In the genomic region with DNA sequence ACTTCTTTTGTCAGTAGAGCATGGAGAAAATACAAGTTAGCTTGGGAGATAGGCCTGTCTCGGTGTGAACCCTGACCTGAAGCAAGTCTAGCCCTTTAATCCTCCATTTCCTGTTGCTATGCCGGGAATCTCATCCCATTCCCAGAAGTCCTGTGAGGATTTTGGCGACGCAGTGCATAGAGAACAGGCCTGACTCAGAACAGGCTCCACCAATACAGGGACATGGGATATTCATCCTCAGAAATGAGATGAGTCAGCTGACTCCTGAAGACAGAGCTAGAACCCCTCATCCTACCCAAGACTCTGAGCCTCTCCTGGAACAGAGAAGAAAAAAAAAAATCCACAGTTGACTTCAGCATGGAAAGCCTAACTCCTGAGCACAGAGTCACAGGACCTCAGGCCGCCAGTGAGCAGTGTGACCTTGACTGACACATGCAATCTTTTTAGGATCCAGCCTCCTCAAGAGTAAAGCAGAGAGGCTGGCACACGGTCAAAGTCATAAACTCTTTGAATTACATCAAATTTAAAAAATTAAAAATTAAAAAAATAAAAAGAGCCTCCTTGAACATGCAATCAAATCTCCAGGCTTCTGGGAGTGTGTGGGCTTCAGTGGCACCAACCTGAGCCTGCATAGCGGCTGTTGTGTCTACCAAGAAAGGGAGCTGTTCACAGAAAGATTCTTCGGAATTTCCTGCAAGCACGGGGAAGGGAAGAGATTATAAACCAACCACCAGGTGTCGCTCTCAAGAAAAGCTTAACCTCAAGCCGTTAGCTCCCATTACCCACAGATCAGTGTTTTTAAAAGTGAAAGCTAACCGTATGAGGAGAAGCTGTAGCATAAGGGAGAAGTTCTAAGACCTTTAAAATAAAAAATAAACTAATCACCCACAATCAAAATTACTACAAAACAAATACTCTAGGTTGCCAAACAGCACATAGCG, we compare ENCODE assay signal across 9 mouse cellular contexts. TPM values are rescaled to one million over a fixed set of nuclear protein-coding genes. Genes with fewer than 3 reads are reported as not detected.
DNase-seq lines count a peak whose midpoint lies in the region; ATAC-seq and TF ChIP-seq lines count a peak whose summit lies in the region.
"Had no signal": no experiment of that assay in that cellular context is flagged by ENCODE, and none has a peak within 500 bp of the region (broad histone marks: within the 10 kb centered on the region; RNA-seq: fewer than 3 reads in every experiment).

No protein-coding gene starts in this region.

- DNase-seq in B cell, adult 2 months: peak; percentile 73 to 77
- DNase-seq in adrenal gland, adult 8-10 months: peak; percentile 63
- DNase-seq in embryo, embryonic 11.5 days (ENCODE audit: low read depth, low spot score): peak; percentile 71
- peak; percentile 56 to 67 for DNase-seq in heart, adult 2 months
- peak; percentile 66 for DNase-seq in kidney, adult 18-20 months
- peak; percentile 64 for DNase-seq in left cerebral cortex, postnatal 4 days
- DNase-seq in midbrain, embryonic 14.5 days: peak; percentile 94
- peak; percentile 59 to 62 for DNase-seq in spleen, adult 2 months (ENCODE audit: low read depth in 1 of 2, low spot score in 2 of 2)

- H3K79me2 ChIP-seq in heart, adult 2 months (replicated peaks; ENCODE audit: control insufficient read depth, insufficient read depth, low read length): peaks cover 2% of the 10 kb centered on the region

- H3K27me3 ChIP-seq in heart, adult 2 months (ENCODE audit: control insufficient read depth, insufficient read depth, low read length): no peaks in the 10 kb centered on the region
- H3K27me3 ChIP-seq in midbrain, embryonic 14.5 days (ENCODE audit: control insufficient read depth, insufficient read depth, low read length): no peaks in the 10 kb centered on the region
- no peaks in the 10 kb centered on the region for H3K27me3 ChIP-seq in spleen, adult 2 months (ENCODE audit: control insufficient read depth, insufficient read depth, low read length)
- H3K27me3 ChIP-seq: embryonic facial prominence, embryonic 12.5 days had no signal

- TF ChIP-seq CTCF in heart, adult 2 months (IDR thresholded peaks at IDR 0.05): peak; percentile 91
- TF ChIP-seq CTCF in spleen, adult 2 months (IDR thresholded peaks at IDR 0.05; ENCODE audit: extremely low read depth, insufficient read depth, insufficient read length, insufficient replicate concordance): peak; percentile 32; the same call in 1 of the 2 replicates

- peaks cover 3% of the 10 kb centered on the region for H3K36me3 ChIP-seq in heart, adult 2 months (ENCODE audit: control insufficient read depth, insufficient read depth, low read length)
- no peaks in the 10 kb centered on the region for H3K36me3 ChIP-seq in midbrain, embryonic 14.5 days (ENCODE audit: control insufficient read depth, insufficient read depth, low read length)
- no peaks in the 10 kb centered on the region for H3K36me3 ChIP-seq in spleen, adult 2 months (ENCODE audit: control insufficient read depth, insufficient read depth, low read length)
- H3K36me3 ChIP-seq: embryonic facial prominence, embryonic 12.5 days had no signal

- H3K4me1 ChIP-seq in heart, adult 2 months (ENCODE audit: control insufficient read depth, insufficient read depth, low read length): peaks cover 13% of the 10 kb centered on the region
- no peaks in the 10 kb centered on the region for H3K4me1 ChIP-seq in midbrain, embryonic 14.5 days (ENCODE audit: control insufficient read depth, insufficient read depth, low read length)
- peaks cover 1% of the 10 kb centered on the region; the same call in 1 of the 2 replicates for H3K4me1 ChIP-seq in spleen, adult 2 months (ENCODE audit: control insufficient read depth, insufficient read depth, insufficient read length)

- WGBS in heart, adult 2 months: 23% methylated on average over 13 of the region's 13 CpGs
- WGBS in midbrain, embryonic 14.5 days: 39% methylated on average over 13 of the region's 13 CpGs
- 43% methylated on average over 13 of the region's 13 CpGs for WGBS in spleen, adult 2 months

- H3K4me2 ChIP-seq in midbrain, embryonic 14.5 days (ENCODE audit: low read length): no peak overlapping the region
- H3K4me2 ChIP-seq: embryonic facial prominence, embryonic 12.5 days had no signal

- H3K9me3 ChIP-seq in midbrain, embryonic 14.5 days (ENCODE audit: control insufficient read depth, low read length): no peaks in the 10 kb centered on the region
- H3K9me3 ChIP-seq: embryonic facial prominence, embryonic 12.5 days had no signal

- TF ChIP-seq POLR2A in heart, adult 2 months (IDR thresholded peaks at IDR 0.05; ENCODE audit: insufficient read depth, low read depth, low read length): no peak
- TF ChIP-seq POLR2A in spleen, adult 2 months (IDR thresholded peaks at IDR 0.05; ENCODE audit: low read depth, low read length): no peak

- peak overlapping the region; percentile 58 for H3K27ac ChIP-seq in heart, adult 2 months
- H3K27ac ChIP-seq in midbrain, embryonic 14.5 days (replicated peaks; ENCODE audit: low read depth, low read length): no peak overlapping the region
- no peak overlapping the region for H3K27ac ChIP-seq in spleen, adult 2 months (ENCODE audit: insufficient read depth, low read length)
- H3K27ac ChIP-seq: embryonic facial prominence, embryonic 12.5 days had no signal

- ATAC-seq in midbrain, embryonic 14.5 days (ENCODE audit: low FRiP score, low TSS enrichment): no peak; the same call in 1 of the 2 replicates

- intact Hi-C loops in heart, adult 2 months (cut with DNase I): loop anchor here (1.0 to 2.0 kb wide), 5 partner anchors 21 to 268 kb away; a partner anchor contains a TSS
- intact Hi-C loops in left cerebral cortex, postnatal 4 days (cut with DNase I): loop anchor here (10.0 kb wide), 1 partner anchor 112 kb away; a partner anchor contains a TSS

- TF ChIP-seq EP300 in heart, adult 2 months (IDR thresholded peaks at IDR 0.05; ENCODE audit: insufficient read depth, low read depth, low read length): no peak

- H3K4me3 ChIP-seq in heart, adult 2 months: peak overlapping the region; percentile 26; the same call in 1 of the 2 replicates
- H3K4me3 ChIP-seq in midbrain, embryonic 14.5 days (replicated peaks; ENCODE audit: low read depth, low read length): no peak overlapping the region
- H3K4me3 ChIP-seq in spleen, adult 2 months (ENCODE audit: extremely low read depth, insufficient read depth, insufficient read length): peak overlapping the region; percentile 9; the same call in 1 of the 2 replicates
- H3K4me3 ChIP-seq: embryonic facial prominence, embryonic 12.5 days had no signal

- peak overlapping the region; percentile 50; the same call in 1 of the 2 replicates for H3K9ac ChIP-seq in heart, adult 2 months (ENCODE audit: low read depth, low read length)
- H3K9ac ChIP-seq in midbrain, embryonic 14.5 days (replicated peaks; ENCODE audit: low read length): no peak overlapping the region
- H3K9ac ChIP-seq: embryonic facial prominence, embryonic 12.5 days had no signal

RNA-seq across cellular contexts. Expression of a gene that starts 20.9 kb away (rescaled TPM):
- total RNA-seq in adrenal gland, adult 8-10 months (2022): 10 to 100 TPM; 21.4 to 29.7 (median 26.3) TPM
- 10 to 100 TPM; 16.2 to 21.9 TPM for total RNA-seq in heart, adult 2 months (2021)
- 3.8 and 7.4 TPM in 2 replicates for polyA plus RNA-seq in heart, adult 2 months (2012; rRNA removed)
- total RNA-seq in left cerebral cortex, postnatal 4 days (2021): 10 to 100 TPM; 19.7 to 22.8 TPM
- 5.9 and 6.1 TPM in 2 replicates for polyA plus RNA-seq in midbrain, embryonic 14.5 days (2014; fragmentation: Nextera tagmentation; extraction: Ambion mirVana)
- polyA plus RNA-seq in spleen, adult 2 months (2012; rRNA removed): 4.0 and 4.1 TPM in 2 replicates
